Mouse (Mus musculus): ENCODE measurements around the gene Pdxk. TPM values are rescaled to one million over a fixed set of nuclear protein-coding genes. Genes with fewer than 3 reads are reported as not detected.

Pdxk gene
- polyA plus RNA-seq, 1 experiment from 2014 or later: 19.2 TPM

GRCm38 (mm10) chr10:78388216-78388980, 76.4 kb downstream of the Pdxk start:
- 71% methylated on average over 20 of the region's 20 CpGs for WGBS
- ATAC-seq (ENCODE audit: low FRiP score): no peak
- Histone ChIP-seq H3K27me3 (peaks cover 45% of the 10 kb centered on the region), H3K36me3 (no peaks in the 10 kb centered on the region), H3K4me2 (no peak overlapping the region), H3K9ac (peak overlapping the region; percentile 49; the same call in 1 of the 2 replicates), H3K4me3 (no peak overlapping the region), H3K27ac (no peak overlapping the region), H3K4me1 (replicated peaks) (peaks cover 9% of the 10 kb centered on the region; the same call in 1 of the 2 replicates), H3K9me3 (no peaks in the 10 kb centered on the region)

Small RNAs within 50 kb of the gene (microRNA-seq; reads per million reads assigned to microRNA genes)
- not detected for gene Mir6410
- 1.9 reads per million for gene Mir6907
- not detected for gene Mir6908

Other genes starting within 250 kb of the Pdxk start
- 23.1 and 24.7 TPM in 2 replicates for gene Trappc10, start 220.3 kb downstream of the Pdxk start, polyA plus RNA-seq (2015; fragmentation: Nextera tagmentation; extraction: Ambion mirVana)
- gene Agpat3, start 112.5 kb downstream of the Pdxk start, polyA plus RNA-seq (2015; fragmentation: Nextera tagmentation; extraction: Ambion mirVana): 51.2 and 54.4 TPM in 2 replicates
- gene Rrp1, start 51.9 kb downstream of the Pdxk start, polyA plus RNA-seq (2015; fragmentation: Nextera tagmentation; extraction: Ambion mirVana): 385 and 394 TPM in 2 replicates
- 93.9 and 105 TPM in 2 replicates for gene Cstb, start 39.3 kb downstream of the Pdxk start, polyA plus RNA-seq (2015; fragmentation: Nextera tagmentation; extraction: Ambion mirVana)
- not detected in 2 replicates for gene Olfr1358, start 52.5 kb upstream of the Pdxk start, polyA plus RNA-seq (2015; fragmentation: Nextera tagmentation; extraction: Ambion mirVana)
- 56.1 and 61.2 TPM in 2 replicates for gene Ilvbl, start 109.4 kb upstream of the Pdxk start, polyA plus RNA-seq (2015; fragmentation: Nextera tagmentation; extraction: Ambion mirVana)
- 4.5 and 4.6 TPM in 2 replicates for gene Syde1, start 127.0 kb upstream of the Pdxk start, polyA plus RNA-seq (2015; fragmentation: Nextera tagmentation; extraction: Ambion mirVana)
- not detected in 2 replicates for gene Olfr1357, start 153.1 kb upstream of the Pdxk start, polyA plus RNA-seq (2015; fragmentation: Nextera tagmentation; extraction: Ambion mirVana)